Mouse (Mus musculus): ENCODE data around the gene 2410004P03Rik. TPM values are rescaled to one million over a fixed set of nuclear protein-coding genes. Genes with fewer than 3 reads are reported as not detected.

2410004P03Rik gene
- polyA plus RNA-seq, 1 experiment from 2014 or later, result not detected

GRCm38 (mm10) chr12:17001211-17001610, 10.3 kb downstream of the 2410004P03Rik start:
- peaks cover 15% of the 10 kb centered on the region for H3K27me3 ChIP-seq (ENCODE audit: control insufficient read depth, insufficient read depth, low read depth, low read length)
- peaks cover 27% of the 10 kb centered on the region for H3K4me1 ChIP-seq (ENCODE audit: control insufficient read depth, low read depth, low read length)
- no peaks in the 10 kb centered on the region for H3K9me3 ChIP-seq (replicated peaks; ENCODE audit: control insufficient read depth, low read length)
- no peak overlapping the region for H3K4me3 ChIP-seq (ENCODE audit: low read depth, low read length)
- no peak overlapping the region for H3K27ac ChIP-seq (ENCODE audit: low read length)
- ATAC-seq (ENCODE audit: low read depth), result no peak
- no peaks in the 10 kb centered on the region for H3K36me3 ChIP-seq (ENCODE audit: control insufficient read depth, insufficient read depth)
- no peak overlapping the region for H3K9ac ChIP-seq (ENCODE audit: low read depth, low read length)
- 48% methylated on average over 4 of the region's 4 CpGs for WGBS (ENCODE audit: insufficient replicate concordance)
- H3K4me2 ChIP-seq (ENCODE audit: low read depth, low read length), result no peak overlapping the region

- no peak overlapping the region for H3K9ac ChIP-seq (ENCODE audit: low read depth, low read length)
- no peaks in the 10 kb centered on the region for H3K9me3 ChIP-seq (replicated peaks; ENCODE audit: control insufficient read depth, low read length)
- H3K4me1 ChIP-seq (ENCODE audit: control insufficient read depth, low read depth, low read length), result peaks cover 27% of the 10 kb centered on the region
- ATAC-seq (ENCODE audit: low read depth), result no peak
- WGBS (ENCODE audit: insufficient replicate concordance), result 30% methylated on average over 6 of the region's 6 CpGs
- H3K4me3 ChIP-seq (ENCODE audit: low read depth, low read length), result peak overlapping the region; percentile 73; the same call in 1 of the 2 replicates
- no peaks in the 10 kb centered on the region; the same call in 1 of the 2 replicates for H3K36me3 ChIP-seq (ENCODE audit: control insufficient read depth, insufficient read depth)
- H3K4me2 ChIP-seq (ENCODE audit: low read depth, low read length), result peak overlapping the region; percentile 88
- H3K27me3 ChIP-seq (ENCODE audit: control insufficient read depth, insufficient read depth, low read depth, low read length), result peaks cover 15% of the 10 kb centered on the region
- no peak overlapping the region for H3K27ac ChIP-seq (ENCODE audit: low read length)
These were observed 10.9 kb downstream of the 2410004P03Rik start for GRCm38 (mm10) chr12:17000628-17001027.

- Histone ChIP-seq H3K4me3 (ENCODE audit: low read depth, low read length) (peak within 1 kb of the TSS; percentile 73), H3K9me3 (replicated peaks; ENCODE audit: control insufficient read depth, low read length) (no peaks in the 10 kb centered on the region), H3K27me3 (ENCODE audit: control insufficient read depth, insufficient read depth, low read depth, low read length) (peaks cover 15% of the 10 kb centered on the region), H3K9ac (ENCODE audit: low read depth, low read length) (peak within 1 kb of the TSS; percentile 67), H3K4me1 (ENCODE audit: control insufficient read depth, low read depth, low read length) (peaks cover 27% of the 10 kb centered on the region), H3K36me3 (ENCODE audit: control insufficient read depth, insufficient read depth) (no peaks in the 10 kb centered on the region; the same call in 1 of the 2 replicates), H3K4me2 (ENCODE audit: low read depth, low read length) (peak within 1 kb of the TSS; percentile 88), H3K27ac (ENCODE audit: low read length) (peak within 1 kb of the TSS; percentile 84)
- WGBS (ENCODE audit: insufficient replicate concordance), result under 1% methylated on average over 57 of the region's 57 CpGs
- peak; percentile 97 for ATAC-seq (ENCODE audit: low read depth)
These were observed 11.6 kb downstream of the 2410004P03Rik start, which contains the start of gene Pqlc3 for GRCm38 (mm10) chr12:16999739-17000497. Gene Pqlc3, minus strand, starts transcription at chr12:17000408.

GRCm38 (mm10) chr12:16999146-16999545, 12.4 kb downstream of the 2410004P03Rik start:
- no peaks in the 10 kb centered on the region for H3K9me3 ChIP-seq (replicated peaks; ENCODE audit: control insufficient read depth, low read length)
- peaks cover 15% of the 10 kb centered on the region for H3K27me3 ChIP-seq (ENCODE audit: control insufficient read depth, insufficient read depth, low read depth, low read length)
- 11% methylated on average over 10 of the region's 10 CpGs for WGBS (ENCODE audit: insufficient replicate concordance)
- no peaks in the 10 kb centered on the region; the same call in 1 of the 2 replicates for H3K36me3 ChIP-seq (ENCODE audit: control insufficient read depth, insufficient read depth)
- no peak overlapping the region; the same call in 1 of the 2 replicates for H3K9ac ChIP-seq (ENCODE audit: low read depth, low read length)
- H3K27ac ChIP-seq (ENCODE audit: low read length), result no peak overlapping the region
- H3K4me1 ChIP-seq (ENCODE audit: control insufficient read depth, low read depth, low read length), result peaks cover 30% of the 10 kb centered on the region
- no peak for ATAC-seq (ENCODE audit: low read depth)
- H3K4me3 ChIP-seq (ENCODE audit: low read depth, low read length), result peak overlapping the region; percentile 73
- peak overlapping the region; percentile 88 for H3K4me2 ChIP-seq (ENCODE audit: low read depth, low read length)

GRCm38 (mm10) chr12:16996886-16997462, 14.6 kb downstream of the 2410004P03Rik start:
- no peak overlapping the region for H3K4me3 ChIP-seq (ENCODE audit: low read depth, low read length)
- WGBS (ENCODE audit: insufficient replicate concordance), result 72% methylated on average over 5 of the region's 5 CpGs
- no peak for ATAC-seq (ENCODE audit: low read depth)
- H3K9me3 ChIP-seq (replicated peaks; ENCODE audit: control insufficient read depth, low read length), result no peaks in the 10 kb centered on the region
- H3K9ac ChIP-seq (ENCODE audit: low read depth, low read length), result no peak overlapping the region
- H3K27me3 ChIP-seq (ENCODE audit: control insufficient read depth, insufficient read depth, low read depth, low read length), result peaks cover 13% of the 10 kb centered on the region
- no peak overlapping the region for H3K4me2 ChIP-seq (ENCODE audit: low read depth, low read length)
- peaks cover 26% of the 10 kb centered on the region for H3K4me1 ChIP-seq (ENCODE audit: control insufficient read depth, low read depth, low read length)
- H3K27ac ChIP-seq (ENCODE audit: low read length), result no peak overlapping the region
- H3K36me3 ChIP-seq (ENCODE audit: control insufficient read depth, insufficient read depth), result no peaks in the 10 kb centered on the region; the same call in 1 of the 2 replicates

GRCm38 (mm10) chr12:16996281-16996680, 15.2 kb downstream of the 2410004P03Rik start:
- Histone ChIP-seq H3K27me3 (ENCODE audit: control insufficient read depth, insufficient read depth, low read depth, low read length) (peaks cover 13% of the 10 kb centered on the region), H3K9ac (ENCODE audit: low read depth, low read length) (no peak overlapping the region), H3K27ac (ENCODE audit: low read length) (no peak overlapping the region), H3K9me3 (replicated peaks; ENCODE audit: control insufficient read depth, low read length) (no peaks in the 10 kb centered on the region), H3K4me3 (ENCODE audit: low read depth, low read length) (no peak overlapping the region), H3K4me1 (ENCODE audit: control insufficient read depth, low read depth, low read length) (peaks cover 25% of the 10 kb centered on the region), H3K36me3 (ENCODE audit: control insufficient read depth, insufficient read depth) (no peaks in the 10 kb centered on the region; the same call in 1 of the 2 replicates), H3K4me2 (ENCODE audit: low read depth, low read length) (no peak overlapping the region)
- no peak for ATAC-seq (ENCODE audit: low read depth)
- 73% methylated on average over 5 of the region's 5 CpGs for WGBS (ENCODE audit: insufficient replicate concordance)

GRCm38 (mm10) chr12:16994291-16994690, 17.2 kb downstream of the 2410004P03Rik start:
- Histone ChIP-seq H3K36me3 (ENCODE audit: control insufficient read depth, insufficient read depth) (no peaks in the 10 kb centered on the region; the same call in 1 of the 2 replicates), H3K4me1 (ENCODE audit: control insufficient read depth, low read depth, low read length) (peaks cover 7% of the 10 kb centered on the region), H3K27me3 (ENCODE audit: control insufficient read depth, insufficient read depth, low read depth, low read length) (peaks cover 13% of the 10 kb centered on the region), H3K4me3 (ENCODE audit: low read depth, low read length) (no peak overlapping the region), H3K4me2 (ENCODE audit: low read depth, low read length) (no peak overlapping the region), H3K9ac (ENCODE audit: low read depth, low read length) (no peak overlapping the region), H3K27ac (ENCODE audit: low read length) (no peak overlapping the region), H3K9me3 (replicated peaks; ENCODE audit: control insufficient read depth, low read length) (no peaks in the 10 kb centered on the region)
- 65% methylated on average over 2 of the region's 2 CpGs for WGBS (ENCODE audit: insufficient replicate concordance)
- no peak for ATAC-seq (ENCODE audit: low read depth)

GRCm38 (mm10) chr12:16992355-16992754, 19.2 kb downstream of the 2410004P03Rik start:
- H3K36me3 ChIP-seq (ENCODE audit: control insufficient read depth, insufficient read depth), result no peaks in the 10 kb centered on the region; the same call in 1 of the 2 replicates
- WGBS (ENCODE audit: insufficient replicate concordance), result 67% methylated on average over 2 of the region's 2 CpGs
- H3K4me3 ChIP-seq (ENCODE audit: low read depth, low read length), result no peak overlapping the region
- no peak for ATAC-seq (ENCODE audit: low read depth)
- H3K27ac ChIP-seq (ENCODE audit: low read length), result no peak overlapping the region
- H3K4me1 ChIP-seq (ENCODE audit: control insufficient read depth, low read depth, low read length), result peaks cover 2% of the 10 kb centered on the region; the same call in 1 of the 2 replicates
- no peaks in the 10 kb centered on the region for H3K9me3 ChIP-seq (replicated peaks; ENCODE audit: control insufficient read depth, low read length)
- H3K4me2 ChIP-seq (ENCODE audit: low read depth, low read length), result no peak overlapping the region
- H3K27me3 ChIP-seq (ENCODE audit: control insufficient read depth, insufficient read depth, low read depth, low read length), result no peaks in the 10 kb centered on the region
- H3K9ac ChIP-seq (ENCODE audit: low read depth, low read length), result no peak overlapping the region

- Histone ChIP-seq H3K4me1 (ENCODE audit: control insufficient read depth, low read depth, low read length) (peaks cover 2% of the 10 kb centered on the region; the same call in 1 of the 2 replicates), H3K36me3 (ENCODE audit: control insufficient read depth, insufficient read depth) (no peaks in the 10 kb centered on the region; the same call in 1 of the 2 replicates), H3K4me2 (ENCODE audit: low read depth, low read length) (no peak overlapping the region), H3K9me3 (replicated peaks; ENCODE audit: control insufficient read depth, low read length) (no peaks in the 10 kb centered on the region), H3K9ac (ENCODE audit: low read depth, low read length) (no peak overlapping the region), H3K27me3 (ENCODE audit: control insufficient read depth, insufficient read depth, low read depth, low read length) (no peaks in the 10 kb centered on the region), H3K4me3 (ENCODE audit: low read depth, low read length) (no peak overlapping the region), H3K27ac (ENCODE audit: low read length) (no peak overlapping the region)
- ATAC-seq (ENCODE audit: low read depth), result no peak
- 83% methylated on average over 2 of the region's 2 CpGs for WGBS (ENCODE audit: insufficient replicate concordance)
These were observed 20.2 kb downstream of the 2410004P03Rik start for GRCm38 (mm10) chr12:16991376-16991775.

All from liver, embryonic 16.5 days (tissue).